ENCODE assay signal across 12 mouse cellular contexts in the genomic region with DNA sequence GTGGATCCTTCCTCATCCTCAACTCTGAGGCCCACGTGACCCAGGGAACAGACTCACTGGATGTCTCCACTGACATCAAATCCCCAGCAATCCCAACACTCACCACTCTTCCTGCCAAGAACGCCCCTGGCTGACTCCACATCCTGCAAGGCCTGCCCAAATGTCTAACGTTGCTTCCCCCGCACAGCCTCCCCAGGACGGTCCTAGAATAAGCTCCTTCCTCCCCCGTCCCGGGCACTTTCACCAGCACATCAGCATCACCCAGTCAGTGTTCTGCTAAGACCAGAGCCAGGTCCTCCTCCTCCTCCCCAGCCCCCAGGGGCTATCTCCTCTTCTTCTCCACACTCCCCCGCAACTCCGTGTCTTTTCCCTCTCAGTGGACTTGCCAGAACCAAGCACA.
A peak's percentile ranks its signal among the peaks of the same experiment; 100 is the strongest.
DNase-seq lines count a peak whose midpoint lies in the region; ATAC-seq lines count a peak whose summit lies in the region.
"Had no signal": no experiment of that assay in that cellular context is flagged by ENCODE, and none has a peak within 500 bp of the region (broad histone marks: within the 10 kb centered on the region; RNA-seq: fewer than 3 reads in every experiment).

No protein-coding gene starts in this region.

- no peak for ATAC-seq in heart, embryonic 13.5 days (ENCODE audit: extremely low read depth, insufficient number of reproducible peaks, low FRiP score, low TSS enrichment)
- ATAC-seq in erythroid progenitor cell, adult 5-6 weeks (replicated peaks; ENCODE audit: low FRiP score, poor library complexity, severe bottlenecking): no peak

- H3K9ac ChIP-seq in heart, embryonic 13.5 days: no peak overlapping the region
- H3K9ac ChIP-seq: forebrain, embryonic 12.5 days; hindbrain, embryonic 15.5 days; kidney, embryonic 15.5 days; limb, embryonic 15.5 days had no signal

- DNase-seq in kidney, postnatal 14 days: peak; percentile 18
- no peak for DNase-seq in kidney, adult 8-10 months
- peak; percentile 6 for DNase-seq in NIH3T3 (ENCODE audit: low read depth)
- peak; percentile 30 for DNase-seq in lung, postnatal 14 days
- DNase-seq in B cell, adult 2 months: no peak
- DNase-seq: cerebellum, adult 2 months had no signal

- 58% methylated on average over 9 of the region's 9 CpGs for WGBS in heart, embryonic 13.5 days

- no peaks in the 10 kb centered on the region for H3K9me3 ChIP-seq in heart, embryonic 13.5 days
- H3K9me3 ChIP-seq: forebrain, embryonic 12.5 days; hindbrain, embryonic 15.5 days; kidney, embryonic 15.5 days; limb, embryonic 15.5 days had no signal

- H3K4me3 ChIP-seq in heart, embryonic 13.5 days: no peak overlapping the region
- H3K4me3 ChIP-seq: forebrain, embryonic 12.5 days; hindbrain, embryonic 15.5 days; kidney, embryonic 15.5 days; limb, embryonic 15.5 days had no signal

- peaks cover 38% of the 10 kb centered on the region for H3K4me1 ChIP-seq in heart, embryonic 13.5 days
- H3K4me1 ChIP-seq: forebrain, embryonic 12.5 days had no signal

- H3K36me3 ChIP-seq in heart, embryonic 13.5 days: no peaks in the 10 kb centered on the region
- H3K36me3 ChIP-seq: forebrain, embryonic 12.5 days; hindbrain, embryonic 15.5 days; kidney, embryonic 15.5 days; limb, embryonic 15.5 days had no signal

- H3K27me3 ChIP-seq in heart, embryonic 13.5 days (replicated peaks): peaks cover 9% of the 10 kb centered on the region; the same call in 1 of the 2 replicates
- H3K27me3 ChIP-seq: forebrain, embryonic 12.5 days; kidney, embryonic 15.5 days; limb, embryonic 15.5 days had no signal

- no peak overlapping the region for H3K4me2 ChIP-seq in heart, embryonic 13.5 days
- H3K4me2 ChIP-seq: forebrain, embryonic 12.5 days; hindbrain, embryonic 15.5 days; kidney, embryonic 15.5 days; limb, embryonic 15.5 days had no signal

- H3K27ac ChIP-seq in heart, embryonic 13.5 days (replicated peaks): peak overlapping the region; percentile 36; the same call in 1 of the 2 replicates
- H3K27ac ChIP-seq: forebrain, embryonic 12.5 days; hindbrain, embryonic 15.5 days had no signal

Comparison
In these comparisons a context has a peak if more than half of its experiments do, and no peak if none do; other contexts are left out.
1. DNase-seq: peak in kidney, postnatal 14 days (single experiment), NIH3T3 (single experiment) and lung, postnatal 14 days (single experiment); none in kidney, adult 8-10 months (0 of 2) and B cell, adult 2 months (0 of 2).